Mouse (Mus musculus) urinary bladder, postnatal 10 days (tissue): ENCODE measurements at regions not wholly inside any gene's neighbourhood (a gene's known extent, or its start where the extent isn't known, plus 50 kb on each side); places are given as distances from the start of the nearest gene placed in this dataset.

Source experiments
- DNase-seq: peaks from one replicate; pipeline ENCODE4 v3.0.0; 2022; ENCODE audit warnings: low spot score

DNA sequence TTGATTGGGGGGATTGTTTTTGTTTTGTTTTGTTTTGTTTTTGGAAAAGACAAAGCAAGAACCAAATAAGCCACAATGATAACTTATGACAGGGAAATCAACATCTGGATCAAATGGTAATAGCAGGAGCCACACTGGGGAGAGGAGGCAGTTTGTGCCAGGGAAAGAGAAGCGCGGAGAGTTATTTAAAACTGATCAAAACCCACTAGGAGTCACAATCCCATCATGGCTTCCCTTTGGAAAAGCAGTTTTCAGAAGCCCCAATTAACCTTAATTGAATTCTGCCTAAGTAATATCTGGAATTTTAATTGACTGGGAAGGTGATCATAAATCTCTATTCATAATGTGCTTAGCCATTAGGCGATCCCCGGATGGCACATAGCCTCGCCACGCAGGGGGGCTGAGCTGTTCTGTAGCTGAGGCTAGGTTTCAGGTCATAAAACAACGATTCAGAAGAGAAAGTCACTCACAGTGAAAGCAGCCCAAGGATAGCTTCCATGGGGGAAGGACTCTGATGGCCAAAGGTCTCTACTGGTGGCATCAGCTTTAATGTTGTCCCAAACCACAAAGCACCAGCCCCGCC, 86.4 kb upstream of the Noct start:
- DNase-seq: no peak

DNA sequence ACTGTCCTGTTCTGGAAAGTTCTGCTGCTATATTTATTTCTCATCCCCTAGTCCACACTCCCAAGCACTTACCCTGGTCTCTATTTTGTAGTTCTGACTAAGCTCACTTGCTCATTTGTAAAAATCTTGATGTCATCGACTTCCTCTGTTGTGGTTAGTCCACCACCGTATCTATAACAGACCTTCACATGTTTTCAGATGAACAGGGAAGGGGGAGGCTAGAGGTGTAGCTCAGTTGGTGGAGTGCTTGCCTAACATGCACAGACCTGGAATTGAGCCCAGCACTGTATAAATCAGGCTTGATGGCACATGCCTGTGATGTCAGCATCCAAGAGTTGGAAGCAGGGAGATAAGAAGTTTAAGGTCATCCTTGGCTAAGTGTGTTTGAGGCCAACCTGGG, 78.3 kb upstream of the Noct start:
- no peak for DNase-seq

GRCm38 (mm10) chr3:51150012-51150411, 74.2 kb upstream of the Noct start:
- no peak for DNase-seq

DNA sequence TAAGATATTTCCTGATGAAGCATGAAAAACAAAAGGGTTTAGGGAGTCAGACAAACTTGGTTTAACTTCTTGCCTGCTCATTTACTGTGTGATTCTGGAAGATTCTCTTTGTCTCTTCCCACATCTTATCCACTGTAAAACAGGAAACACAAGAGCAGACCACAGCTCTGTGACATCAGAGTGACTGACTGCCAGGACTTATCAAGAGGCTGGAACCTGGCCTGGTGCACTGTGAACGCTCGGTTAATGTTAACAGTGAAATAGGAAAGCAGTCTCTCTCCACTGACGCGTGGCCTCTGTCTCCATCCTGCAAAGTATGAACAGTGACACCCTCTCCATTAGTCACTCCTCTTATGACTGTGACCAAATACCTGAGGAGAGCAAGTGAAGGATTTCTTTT, 73.1 kb upstream of the Noct start:
- DNase-seq: no peak

GRCm38 (mm10) chr3:51155621-51156020, 68.6 kb upstream of the Noct start:
- no peak for DNase-seq

- DNase-seq: no peak
These were observed 67.6 kb upstream of the Noct start for GRCm38 (mm10) chr3:51156386-51157290.

DNA sequence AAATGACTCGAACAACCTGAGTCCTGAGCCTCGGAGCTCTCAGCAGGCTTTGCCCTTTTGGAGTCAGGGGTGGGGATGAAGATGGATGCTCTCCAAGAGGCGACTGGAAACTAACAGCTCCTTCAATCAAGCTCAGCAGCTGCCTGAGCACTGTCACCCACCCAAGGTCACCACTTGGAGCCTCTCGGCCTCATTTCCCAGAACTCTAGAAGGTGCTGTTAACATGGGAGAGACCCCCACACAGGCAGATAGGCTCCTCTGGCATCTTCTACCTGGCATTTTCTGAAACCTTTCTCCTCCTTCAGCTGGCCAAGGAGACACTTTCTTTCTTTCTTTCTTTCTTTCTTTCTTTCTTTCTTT, 67.0 kb upstream of the Noct start:
- DNase-seq: no peak

DNA sequence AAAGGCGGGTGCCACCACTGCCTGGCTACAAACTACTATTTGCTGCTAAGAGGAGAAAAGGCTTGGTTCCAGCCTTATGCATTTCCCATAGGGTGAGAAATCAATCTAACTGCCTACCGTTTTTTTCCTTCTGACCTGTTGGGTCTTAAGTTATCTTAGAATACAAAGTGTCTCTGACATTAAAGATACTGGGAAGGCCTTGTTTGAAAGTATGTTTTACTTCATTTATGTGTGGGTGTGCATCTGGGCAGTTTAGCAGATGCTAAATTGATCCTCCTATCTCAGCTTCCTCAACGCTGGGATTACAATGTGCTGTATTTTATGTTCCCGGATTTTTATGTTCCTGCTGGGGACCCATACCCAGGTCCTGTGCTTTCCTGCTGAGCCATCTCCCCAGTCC, 65.8 kb upstream of the Noct start:
- DNase-seq: no peak

DNA sequence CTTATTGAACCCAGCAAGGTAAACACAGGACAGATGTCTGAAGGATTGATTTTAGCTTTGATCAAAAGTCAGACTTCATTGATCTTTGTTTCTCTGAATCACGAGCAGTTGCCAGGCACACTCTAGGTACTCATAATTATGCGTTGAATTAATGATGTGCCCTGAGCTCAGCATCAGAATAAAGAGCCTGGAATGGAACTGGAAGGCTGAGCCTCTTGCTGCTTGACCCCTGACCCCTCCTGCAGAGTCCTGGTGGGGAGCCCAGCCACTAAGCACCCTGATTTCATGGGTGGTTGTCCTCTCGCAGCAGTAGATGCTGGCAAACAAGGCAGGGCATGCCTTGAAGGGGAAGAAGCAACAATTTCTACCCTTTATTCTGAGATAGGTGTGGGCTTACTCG, 64.9 kb upstream of the Noct start:
- DNase-seq: no peak

DNA sequence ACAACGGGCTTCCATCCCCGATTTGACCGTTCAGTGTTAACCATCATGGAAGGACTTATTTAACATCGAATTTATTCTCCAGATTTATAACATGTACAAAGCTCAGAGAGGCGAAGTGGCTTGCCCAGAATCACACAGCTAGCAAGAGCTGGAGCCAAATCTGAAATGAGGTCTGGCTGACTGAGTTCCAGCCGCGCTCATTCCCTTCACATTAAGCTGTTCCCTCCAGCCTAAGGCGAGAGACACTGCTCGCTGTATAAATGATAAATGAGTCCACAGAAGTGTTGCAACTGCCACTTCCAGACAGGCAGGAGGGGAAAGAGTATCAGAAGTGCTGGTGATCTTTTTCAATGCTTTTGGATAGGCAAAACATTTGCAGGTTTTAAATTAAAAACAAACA, 64.4 kb upstream of the Noct start:
- no peak for DNase-seq

DNA sequence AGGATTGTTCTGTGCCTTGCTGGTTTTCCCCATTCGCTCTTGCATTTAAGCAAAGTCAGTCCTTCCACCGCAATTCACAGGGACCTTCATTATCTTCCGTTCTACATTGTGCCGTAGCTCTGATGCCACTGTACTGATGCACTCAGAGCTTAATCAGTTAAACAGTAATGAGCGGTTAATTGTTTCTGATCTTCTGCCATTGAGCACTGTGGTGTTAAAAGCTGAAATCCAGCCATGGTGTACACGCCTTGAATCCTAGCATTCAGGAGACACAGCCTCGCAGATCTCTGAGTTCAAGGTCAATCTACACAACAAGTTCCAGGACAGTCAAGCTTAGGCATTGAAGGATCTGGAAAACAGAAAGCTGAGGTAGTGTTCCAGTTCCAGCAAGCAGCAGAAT, 63.6 kb upstream of the Noct start:
- no peak for DNase-seq

GRCm38 (mm10) chr3:51169150-51169925, 54.9 kb upstream of the Noct start:
- DNase-seq: no peak

DNA sequence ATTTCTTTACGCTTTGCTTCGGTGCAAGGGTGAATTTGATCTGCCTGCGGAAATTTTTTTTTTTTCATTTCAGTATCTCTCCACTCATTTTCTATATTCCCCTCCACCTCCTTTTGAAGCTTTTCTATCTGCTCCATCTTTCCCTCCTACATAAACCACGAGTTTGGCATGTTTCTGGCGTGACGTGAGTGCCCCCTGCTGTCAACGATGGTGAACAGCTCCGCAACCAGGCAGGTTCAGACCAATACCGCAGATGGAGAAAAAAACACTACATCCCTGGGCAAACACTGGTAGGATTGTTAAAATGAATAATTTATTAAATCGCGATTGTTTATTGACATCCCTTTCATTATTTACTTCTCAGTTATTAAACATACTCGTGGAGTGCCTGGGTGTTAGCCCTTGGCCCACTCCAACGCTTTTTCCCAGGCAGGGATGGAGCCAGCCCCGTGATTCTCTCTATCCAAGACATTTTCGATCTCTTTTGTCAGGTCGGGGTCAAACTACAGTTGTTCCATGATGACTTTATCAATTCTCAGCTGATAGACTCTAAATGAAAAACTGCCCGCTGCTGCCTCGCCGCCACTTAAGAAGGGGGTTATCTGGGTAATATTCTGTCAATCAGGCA, 53.9 kb upstream of the Noct start:
- peak; percentile 31 for DNase-seq
